Mouse (Mus musculus) leukemia stem cell, adult 10-12 weeks (primary cell): ENCODE results near the gene Dusp11. TPM values are rescaled to one million over a fixed set of nuclear protein-coding genes. Genes with fewer than 3 reads are reported as not detected.

Source experiments
- polyA plus RNA-seq: library from polyadenylated mRNA; stranded (reverse); fragments of >175 nt; gene quantifications from 2 replicates; pipeline ENCODE4 v1.2.3, GENCODE M21; 2012; ENCODE audit warnings: low replicate concordance

The Dusp11 gene
- 18.3 and 66.5 TPM in 2 replicates for polyA plus RNA-seq

DNA sequence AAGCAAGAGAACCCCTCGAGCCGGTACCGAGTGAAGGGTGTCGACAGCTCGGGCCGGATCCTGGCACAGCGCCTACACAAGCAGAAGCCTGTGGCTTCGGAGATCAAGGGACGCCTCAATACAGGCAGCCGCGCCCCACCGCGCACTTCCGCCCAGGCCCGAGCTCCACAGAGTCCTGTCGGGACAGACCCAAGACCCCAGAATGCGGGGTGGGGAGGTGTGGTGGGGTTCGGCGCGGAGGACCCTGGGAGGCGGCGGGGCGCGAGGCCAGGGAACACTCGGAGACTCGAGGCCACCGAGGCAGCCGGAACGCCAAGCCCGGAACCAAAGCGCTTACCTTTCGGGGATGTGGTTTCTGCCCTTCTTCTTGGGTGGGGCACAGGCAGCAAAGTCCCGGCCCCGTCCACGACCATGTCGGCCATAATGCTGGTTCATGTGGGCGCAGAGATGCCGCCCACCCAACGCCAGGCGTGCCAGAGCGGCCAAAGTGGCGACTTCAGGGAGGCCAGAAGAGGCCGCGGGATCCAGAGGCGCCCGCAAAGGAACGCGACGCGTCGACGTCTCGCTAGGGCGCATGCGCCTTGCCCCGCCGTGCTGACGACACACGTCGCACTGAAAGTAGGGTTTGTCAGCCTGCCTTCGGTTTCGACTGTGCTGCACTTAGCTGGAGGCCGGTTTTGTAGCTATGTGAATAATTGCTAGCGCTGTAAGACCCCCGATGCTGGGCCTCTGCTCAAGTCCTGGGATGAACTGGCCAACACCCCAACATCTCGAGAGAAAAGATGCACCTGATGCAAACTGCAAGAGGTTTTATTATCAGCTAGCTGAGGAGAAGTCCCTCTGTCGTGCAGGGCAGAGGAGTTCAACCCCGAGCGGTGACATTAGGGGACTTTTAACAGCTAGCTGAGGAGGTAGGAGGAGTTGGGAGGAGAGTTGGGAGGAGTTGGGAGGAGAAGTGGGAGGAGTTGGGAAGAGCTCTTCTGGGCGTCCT is at the start of gene Dusp11:
TSS of gene Dusp11 (minus strand) at position 567 of the 991 bp plus-strand sequence.

DNA sequence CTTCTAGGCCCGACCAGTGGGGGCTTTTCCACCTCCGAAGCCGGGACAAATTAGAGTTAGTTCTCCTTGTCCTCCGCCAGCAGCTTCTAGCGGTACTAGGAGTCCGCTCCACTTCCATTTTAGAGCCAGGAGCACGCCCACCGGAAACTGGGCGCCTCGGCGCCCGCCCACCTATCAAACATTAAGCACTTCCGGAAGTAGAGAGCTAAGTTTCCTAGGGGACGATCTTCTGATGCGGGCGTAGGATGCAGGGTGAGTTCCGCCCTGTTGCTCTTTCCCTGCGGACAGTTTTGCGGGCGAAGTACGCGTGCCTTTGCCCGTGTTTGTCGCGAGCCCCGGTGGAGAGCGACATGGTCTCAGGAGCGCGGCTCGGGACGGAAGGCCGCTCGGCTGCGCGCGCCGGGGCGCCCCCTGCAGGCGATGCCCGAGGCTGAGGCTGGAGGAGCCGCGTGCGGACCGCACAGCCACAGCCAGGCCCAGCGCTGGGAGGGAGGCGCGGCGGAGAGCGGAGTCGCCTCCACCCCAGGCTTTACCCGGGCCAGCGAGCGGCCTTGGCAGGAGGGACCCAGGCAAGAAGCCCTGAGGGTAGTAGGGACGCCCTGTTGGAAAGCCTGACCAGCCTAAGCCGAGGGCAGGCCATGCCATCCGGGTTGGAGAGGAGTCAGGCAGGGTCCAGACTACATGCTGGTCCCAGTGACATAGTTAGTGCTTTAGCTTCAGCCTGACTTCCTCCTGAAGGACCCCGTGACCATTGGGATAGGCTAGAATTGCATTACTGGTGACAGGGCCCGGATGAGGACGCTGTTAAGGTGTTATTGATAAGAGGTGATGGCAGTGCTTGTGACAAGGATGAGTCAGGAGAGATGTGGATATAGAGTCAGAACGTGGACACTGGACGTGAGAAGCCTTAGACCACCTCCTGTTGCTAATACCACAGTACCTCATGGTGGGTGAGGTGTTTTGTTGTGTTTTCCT is 45.6 kb downstream of the Dusp11 start, which contains the start of gene Nat8f1:
TSS of gene Nat8f1 (minus strand) at position 149 of the 975 bp plus-strand sequence.

DNA sequence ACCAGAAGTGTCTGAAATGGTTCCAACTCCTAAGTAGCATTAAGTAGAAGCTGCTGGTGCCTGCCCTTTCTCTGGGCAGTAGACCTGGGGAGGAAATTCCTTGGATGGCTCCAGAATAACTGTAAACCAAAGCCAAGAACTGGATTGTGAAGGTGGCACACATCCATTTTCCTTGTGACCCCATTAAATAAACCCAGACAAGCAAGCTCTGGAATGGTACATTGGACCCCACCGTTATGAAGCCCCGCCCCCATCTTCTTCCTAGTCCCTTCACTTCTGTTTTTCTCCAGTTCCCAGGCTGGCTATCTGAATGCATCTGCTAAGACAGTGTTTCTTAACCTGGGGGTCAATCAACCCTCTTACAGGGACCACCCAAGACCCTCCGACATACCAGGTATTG is 49.9 kb downstream of the Dusp11 start, which contains the start of gene Tprkb:
TSS of gene Tprkb (plus strand) at position 279 of the 400 bp plus-strand sequence.

DNA sequence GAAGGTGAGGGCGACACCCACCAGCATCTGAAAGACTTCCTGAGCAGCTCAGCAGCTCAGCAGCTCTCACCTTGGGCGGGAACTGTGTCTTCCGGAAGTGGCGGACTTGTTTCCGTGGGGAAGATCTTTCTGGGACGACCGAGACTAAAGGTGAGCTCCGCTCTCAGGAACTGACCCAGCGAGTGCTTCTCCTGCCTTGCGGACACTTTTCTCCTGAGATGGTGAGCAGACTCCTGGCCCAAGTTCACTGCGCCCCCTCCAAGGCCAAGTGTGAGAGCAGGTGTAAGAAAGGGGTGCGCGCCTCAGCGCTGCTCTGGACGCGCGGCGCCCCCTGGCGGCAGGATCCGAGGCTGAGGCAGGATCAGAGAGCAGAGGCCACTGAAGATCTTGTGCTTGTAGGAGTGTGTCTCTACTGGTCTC is 56.8 kb downstream of the Dusp11 start, which contains the start of gene Nat8f4:
TSS of gene Nat8f4 (minus strand) at position 243 of the 420 bp plus-strand sequence.

Other genes starting within 250 kb of the Dusp11 start
- gene Nat8f7, start 248.5 kb downstream of the Dusp11 start, polyA plus RNA-seq: not detected in 2 replicates
- not detected in 2 replicates for gene Nat8f3, start 195.9 kb downstream of the Dusp11 start, polyA plus RNA-seq
- gene Nat8f6, start 140.7 kb downstream of the Dusp11 start, polyA plus RNA-seq: not detected in 2 replicates
- not detected in 2 replicates for gene Nat8f5, start 140.7 kb downstream of the Dusp11 start, polyA plus RNA-seq
- gene Nat8, start 129.6 kb downstream of the Dusp11 start, polyA plus RNA-seq: not detected in 2 replicates
- not detected in 2 replicates for gene Nat8f2, start 92.5 kb downstream of the Dusp11 start, polyA plus RNA-seq
- gene Nat8f4, start 56.8 kb downstream of the Dusp11 start, polyA plus RNA-seq: 0.14 TPM in 1 of 2 replicates, not detected in the other
- 4.3 and 7.6 TPM in 2 replicates for gene Tprkb, start 49.8 kb downstream of the Dusp11 start, polyA plus RNA-seq
- 1.5 TPM in 1 of 2 replicates, not detected in the other for gene Nat8f1, start 46.0 kb downstream of the Dusp11 start, polyA plus RNA-seq
- gene Figla, start 54.5 kb upstream of the Dusp11 start, polyA plus RNA-seq: not detected in 2 replicates
- 163 and 253 TPM in 2 replicates for gene Add2, start 67.0 kb upstream of the Dusp11 start, polyA plus RNA-seq
- 5.0 and 10.1 TPM in 2 replicates for gene Tgfa, start 233.6 kb upstream of the Dusp11 start, polyA plus RNA-seq